Mouse (Mus musculus): ENCODE measurements around the gene Bcl2l13.

GRCm38 (mm10) chr6:120941084-120941481, 105.1 kb downstream of the Bcl2l13 start:
- TF ChIP-seq MAFK (IDR thresholded peaks at IDR 0.05; ENCODE audit: insufficient read depth, low read depth, low read length) (no peak), CHD2 (IDR thresholded peaks at IDR 0.05; ENCODE audit: low read depth, low read length) (no peak), ZC3H11A (IDR thresholded peaks at IDR 0.05; ENCODE audit: borderline replicate concordance, low read depth, low read length) (no peak)
